Mouse (Mus musculus): ENCODE results near the gene Parg. TPM values are rescaled to one million over a fixed set of nuclear protein-coding genes. Genes with fewer than 3 reads are reported as not detected.
A peak's percentile ranks its signal among the peaks of the same experiment; 100 is the strongest.

The Parg gene
- polyA plus RNA-seq, 1 experiment from 2014 or later: 15.2 TPM

- no peak overlapping the region for H3K4me2 ChIP-seq (replicated peaks; ENCODE audit: low read depth)
- H3K36me3 ChIP-seq (ENCODE audit: control insufficient read depth, insufficient read depth, low read length): peaks cover 5% of the 10 kb centered on the region; the same call in 1 of the 2 replicates
- H3K9me3 ChIP-seq (ENCODE audit: control insufficient read depth, low read length): no peaks in the 10 kb centered on the region
- TF ChIP-seq EP300 (optimal IDR thresholded peaks at IDR 0.05) (no peak), CTCF (IDR thresholded peaks at IDR 0.05; ENCODE audit: low read depth) (no peak)
- H3K4me1 ChIP-seq (replicated peaks; ENCODE audit: control insufficient read depth, insufficient read depth): no peaks in the 10 kb centered on the region
- no peaks in the 10 kb centered on the region for H3K27me3 ChIP-seq (ENCODE audit: control insufficient read depth, insufficient read depth, low read length)
- H3K27ac ChIP-seq (replicated peaks): no peak overlapping the region
- no peak for DNase-seq (ENCODE audit: low spot score)
- no peak for ATAC-seq (ENCODE audit: low FRiP score, low TSS enrichment)
- WGBS: 64% methylated on average over 2 of the region's 2 CpGs
- H3K4me3 ChIP-seq (ENCODE audit: low read depth, low read length): no peak overlapping the region
- no peak overlapping the region for H3K9ac ChIP-seq (ENCODE audit: low read length)
Observed at GRCm38 (mm10) chr14:32261741-32262140, 60.0 kb downstream of the Parg start.

GRCm38 (mm10) chr14:32268999-32269398 is 67.2 kb downstream of the Parg start:
- DNase-seq (ENCODE audit: low spot score): no peak
- H3K4me2 ChIP-seq (replicated peaks; ENCODE audit: low read depth): no peak overlapping the region
- ATAC-seq (ENCODE audit: low FRiP score, low TSS enrichment): no peak
- TF ChIP-seq EP300 (optimal IDR thresholded peaks at IDR 0.05) (no peak), CTCF (IDR thresholded peaks at IDR 0.05; ENCODE audit: low read depth) (no peak)
- no peaks in the 10 kb centered on the region for H3K9me3 ChIP-seq (ENCODE audit: control insufficient read depth, low read length)
- 61% methylated on average over 2 of the region's 2 CpGs for WGBS
- H3K27me3 ChIP-seq (ENCODE audit: control insufficient read depth, insufficient read depth, low read length): no peaks in the 10 kb centered on the region
- H3K4me3 ChIP-seq (ENCODE audit: low read depth, low read length): no peak overlapping the region
- H3K27ac ChIP-seq (replicated peaks): no peak overlapping the region
- no peaks in the 10 kb centered on the region for H3K36me3 ChIP-seq (ENCODE audit: control insufficient read depth, insufficient read depth, low read length)
- H3K9ac ChIP-seq (ENCODE audit: low read length): no peak overlapping the region
- no peaks in the 10 kb centered on the region for H3K4me1 ChIP-seq (replicated peaks; ENCODE audit: control insufficient read depth, insufficient read depth)

- Histone ChIP-seq H3K4me3 (ENCODE audit: low read depth, low read length) (no peak overlapping the region), H3K9ac (ENCODE audit: low read length) (no peak overlapping the region), H3K9me3 (ENCODE audit: control insufficient read depth, low read length) (no peaks in the 10 kb centered on the region), H3K36me3 (ENCODE audit: control insufficient read depth, insufficient read depth, low read length) (no peaks in the 10 kb centered on the region), H3K4me1 (replicated peaks; ENCODE audit: control insufficient read depth, insufficient read depth) (no peaks in the 10 kb centered on the region), H3K27me3 (ENCODE audit: control insufficient read depth, insufficient read depth, low read length) (no peaks in the 10 kb centered on the region), H3K4me2 (replicated peaks; ENCODE audit: low read depth) (no peak overlapping the region), H3K27ac (replicated peaks) (no peak overlapping the region)
- DNase-seq (ENCODE audit: low spot score) (no peak), ATAC-seq (ENCODE audit: low FRiP score, low TSS enrichment) (no peak)
- WGBS: 82% methylated on average over 4 of the region's 4 CpGs
- TF ChIP-seq CTCF (IDR thresholded peaks at IDR 0.05; ENCODE audit: low read depth) (peak; percentile 52), EP300 (optimal IDR thresholded peaks at IDR 0.05) (no peak)
Observed at GRCm38 (mm10) chr14:32269589-32269988, 67.8 kb downstream of the Parg start.

- Histone ChIP-seq H3K9ac (ENCODE audit: low read length) (no peak overlapping the region), H3K36me3 (ENCODE audit: control insufficient read depth, insufficient read depth, low read length) (peaks cover 3% of the 10 kb centered on the region; the same call in 1 of the 2 replicates), H3K27ac (replicated peaks) (no peak overlapping the region), H3K4me3 (ENCODE audit: low read depth, low read length) (no peak overlapping the region), H3K9me3 (ENCODE audit: control insufficient read depth, low read length) (no peaks in the 10 kb centered on the region), H3K4me2 (replicated peaks; ENCODE audit: low read depth) (no peak overlapping the region), H3K4me1 (replicated peaks; ENCODE audit: control insufficient read depth, insufficient read depth) (no peaks in the 10 kb centered on the region), H3K27me3 (ENCODE audit: control insufficient read depth, insufficient read depth, low read length) (no peaks in the 10 kb centered on the region)
- ATAC-seq (ENCODE audit: low FRiP score, low TSS enrichment) (no peak), DNase-seq (ENCODE audit: low spot score) (no peak)
- no peak for TF ChIP-seq EP300 (optimal IDR thresholded peaks at IDR 0.05)
- no peak for TF ChIP-seq CTCF (IDR thresholded peaks at IDR 0.05; ENCODE audit: low read depth)
- 74% methylated on average over 12 of the region's 12 CpGs for WGBS
Observed at GRCm38 (mm10) chr14:32301622-32302021, 99.9 kb downstream of the Parg start.

GRCm38 (mm10) chr14:32302423-32302822 is 100.7 kb downstream of the Parg start:
- H3K9ac ChIP-seq (ENCODE audit: low read length): no peak overlapping the region
- H3K4me1 ChIP-seq (replicated peaks; ENCODE audit: control insufficient read depth, insufficient read depth): no peaks in the 10 kb centered on the region
- H3K27me3 ChIP-seq (ENCODE audit: control insufficient read depth, insufficient read depth, low read length): no peaks in the 10 kb centered on the region
- no peak for DNase-seq (ENCODE audit: low spot score)
- no peaks in the 10 kb centered on the region for H3K9me3 ChIP-seq (ENCODE audit: control insufficient read depth, low read length)
- H3K4me3 ChIP-seq (ENCODE audit: low read depth, low read length): no peak overlapping the region
- no peak for ATAC-seq (ENCODE audit: low FRiP score, low TSS enrichment)
- peaks cover 3% of the 10 kb centered on the region; the same call in 1 of the 2 replicates for H3K36me3 ChIP-seq (ENCODE audit: control insufficient read depth, insufficient read depth, low read length)
- TF ChIP-seq EP300 (optimal IDR thresholded peaks at IDR 0.05): no peak
- no peak for TF ChIP-seq CTCF (IDR thresholded peaks at IDR 0.05; ENCODE audit: low read depth)
- no peak overlapping the region for H3K4me2 ChIP-seq (replicated peaks; ENCODE audit: low read depth)
- WGBS: 51% methylated on average over 7 of the region's 7 CpGs
- no peak overlapping the region for H3K27ac ChIP-seq (replicated peaks)

GRCm38 (mm10) chr14:32304921-32305320 is 103.2 kb downstream of the Parg start:
- Histone ChIP-seq H3K4me2 (replicated peaks; ENCODE audit: low read depth) (no peak overlapping the region), H3K9ac (ENCODE audit: low read length) (no peak overlapping the region), H3K27ac (replicated peaks) (no peak overlapping the region), H3K4me3 (ENCODE audit: low read depth, low read length) (no peak overlapping the region), H3K4me1 (replicated peaks; ENCODE audit: control insufficient read depth, insufficient read depth) (no peaks in the 10 kb centered on the region), H3K9me3 (ENCODE audit: control insufficient read depth, low read length) (no peaks in the 10 kb centered on the region), H3K36me3 (ENCODE audit: control insufficient read depth, insufficient read depth, low read length) (no peaks in the 10 kb centered on the region), H3K27me3 (ENCODE audit: control insufficient read depth, insufficient read depth, low read length) (no peaks in the 10 kb centered on the region)
- no peak for DNase-seq (ENCODE audit: low spot score)
- no peak for TF ChIP-seq EP300 (optimal IDR thresholded peaks at IDR 0.05)
- WGBS: 80% methylated on average over 8 of the region's 8 CpGs
- no peak for ATAC-seq (ENCODE audit: low FRiP score, low TSS enrichment)

Data from stomach, postnatal 0 days (tissue).